Mouse (Mus musculus) lung, postnatal 0 days (tissue): ENCODE results near the gene Gm614. TPM values are rescaled to one million over a fixed set of nuclear protein-coding genes. Genes with fewer than 3 reads are reported as not detected.

ENCODE experiments used
- ATAC-seq: fragments of 200-750 bp; cut with Nextera tagmentation; 2 replicates; pipeline ENCODE4 v1.8.0; 2017; ENCODE audit warnings: moderate library complexity
- DNase-seq: peaks from one replicate; pipeline ENCODE4 v3.0.0-alpha.2; 2016; ENCODE audit warnings: low spot score
- H3K27ac ChIP-seq: fragments of 300-500 bp; sonication (generic); 2 replicates; pipeline ENCODE4 v1.5.1; 2014; ENCODE audit warnings: antibody characterized with exemption, mild to moderate bottlenecking, low read length, mixed read lengths
- H3K27me3 ChIP-seq: fragments of 300-500 bp; sonication (generic); replicated peaks from 2 replicates; pipeline ENCODE4 v1.6.1; 2014; ENCODE audit warnings: low read length, mixed read lengths; ENCODE audit not compliant: insufficient read depth
- H3K36me3 ChIP-seq: fragments of 300-500 bp; sonication (generic); 2 replicates; pipeline ENCODE4 v1.6.1; 2014; ENCODE audit warnings: low read length, mixed read lengths; ENCODE audit not compliant: insufficient read depth
- H3K4me1 ChIP-seq: fragments of 300-500 bp; sonication (generic); 2 replicates; pipeline ENCODE4 v1.6.1; 2014; ENCODE audit warnings: antibody characterized with exemption, low read depth, low read length, mixed read lengths; ENCODE audit not compliant: insufficient read depth
- H3K4me2 ChIP-seq: fragments of 300-500 bp; sonication (generic); replicated peaks from 2 replicates; pipeline ENCODE4 v1.6.1; 2014; ENCODE audit warnings: low read depth, mild to moderate bottlenecking, low read length, moderate library complexity, mixed read lengths
- H3K4me3 ChIP-seq: fragments of 300-500 bp; sonication (generic); 2 replicates; pipeline ENCODE4 v1.5.1; 2014; ENCODE audit warnings: low read depth, low read length
- H3K9ac ChIP-seq: fragments of 300-500 bp; sonication (generic); replicated peaks from 2 replicates; pipeline ENCODE4 v1.6.1; 2014; ENCODE audit warnings: low read depth, mild to moderate bottlenecking
- H3K9me3 ChIP-seq: fragments of 300-500 bp; sonication (generic); 2 replicates; pipeline ENCODE4 v1.6.1; 2016; ENCODE audit warnings: low read length, mixed read lengths
- CTCF ChIP-seq: IDR thresholded peaks from 2 replicates; pipeline ENCODE4 v1.5.1; 2016; ENCODE audit warnings: antibody characterized with exemption, mild to moderate bottlenecking
- EP300 ChIP-seq: IDR thresholded peaks from 2 replicates; pipeline ENCODE4 v1.6.1; 2016; ENCODE audit warnings: antibody characterized with exemption, mild to moderate bottlenecking, control low read depth
- WGBS: fragments of 180-500 bp; shearing (Covaris S2); extraction: QIAGEN DNeasy Blood & Tissue Kit; methylation state at CpG from one replicate; pipeline ENCODE4 v1.1.7; 2014; 5-methylcytosine and 5-hydroxymethylcytosine counted together
- polyA plus RNA-seq: library from polyadenylated mRNA; unstranded; fragments of >200 nt; fragmentation: Nextera tagmentation; extraction: Ambion mirVana; gene quantifications from 2 replicates; pipeline ENCODE4 v1.2.1, GENCODE M21; 2015

The Gm614 gene
- polyA plus RNA-seq, 1 experiment from 2014 or later: 0.27 TPM

DNA sequence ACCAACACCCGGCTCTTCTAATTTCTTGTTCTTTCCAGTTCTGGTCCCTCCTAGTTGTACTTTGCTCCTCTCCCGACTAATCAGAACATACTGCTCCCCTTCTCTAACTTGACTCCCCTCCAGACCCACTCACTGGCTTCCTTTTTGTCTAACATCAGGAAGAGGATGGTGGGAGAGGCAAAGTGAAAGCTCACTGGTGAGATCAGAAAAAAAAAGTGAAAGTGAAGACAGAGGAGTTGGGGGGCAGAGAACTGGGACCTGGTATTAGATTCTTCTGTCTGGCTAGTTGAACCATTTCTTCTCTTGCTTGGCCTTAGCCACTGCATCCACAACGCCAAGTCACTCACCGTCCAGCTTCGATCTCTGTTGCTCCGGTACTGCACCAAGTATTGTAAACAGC is 2.8 kb upstream of the Gm614 start:
- no peak for DNase-seq
- TF ChIP-seq EP300 (no peak), CTCF (no peak)

DNA sequence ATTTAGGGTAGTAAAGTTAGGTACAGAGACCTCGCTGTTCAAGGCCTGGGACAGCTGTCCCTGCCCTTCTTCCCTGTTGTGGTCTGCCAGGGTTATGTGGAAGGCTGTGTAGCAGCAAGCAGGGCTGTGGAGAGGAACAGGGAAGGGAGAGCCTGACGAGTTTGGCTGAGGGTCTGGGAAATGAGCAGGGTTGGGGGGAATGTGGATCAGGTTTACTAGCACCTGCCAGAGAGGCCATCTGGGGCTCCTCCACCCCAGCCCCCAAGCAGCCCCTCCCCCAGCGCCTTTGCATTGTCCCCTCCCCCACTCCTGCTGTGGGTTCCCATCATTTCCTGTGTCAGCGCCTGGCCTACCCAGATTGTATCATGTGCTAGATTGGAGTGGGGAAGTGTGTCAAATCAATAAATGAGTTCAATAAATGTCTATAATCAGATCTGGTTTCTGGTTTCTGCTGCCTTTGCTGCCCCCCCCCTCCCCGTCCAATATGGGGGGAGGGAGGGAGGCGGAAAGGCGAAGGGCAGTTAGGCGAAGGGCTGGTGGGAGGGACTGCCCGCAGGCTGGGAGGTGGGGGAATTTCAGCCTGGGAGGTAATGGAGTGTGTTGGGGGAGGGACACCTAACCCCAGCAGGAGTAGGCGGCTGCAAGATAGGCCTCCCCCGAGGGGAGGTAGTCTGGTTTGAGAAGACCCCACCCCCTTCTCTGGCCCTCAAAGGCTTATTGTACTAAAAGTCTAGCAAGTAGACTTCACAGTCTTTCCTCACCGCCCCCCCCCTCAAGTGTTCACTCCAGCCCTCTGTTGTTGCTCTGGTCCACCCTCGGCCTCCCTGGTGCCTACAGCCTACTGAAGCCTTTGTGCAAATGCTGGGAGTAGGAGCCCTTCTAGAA is 3.1 kb downstream of the Gm614 start:
- 25% methylated on average over 8 of the region's 13 CpGs for WGBS
- Histone ChIP-seq H3K4me2 (no peak overlapping the region), H3K9me3 (no peaks in the 10 kb centered on the region), H3K27ac (no peak overlapping the region), H3K27me3 (no peaks in the 10 kb centered on the region), H3K9ac (no peak overlapping the region), H3K4me1 (no peaks in the 10 kb centered on the region), H3K4me3 (no peak overlapping the region), H3K36me3 (no peaks in the 10 kb centered on the region)
- TF ChIP-seq EP300 (no peak), CTCF (no peak)
- no peak; the same call in 1 of the 2 replicates for ATAC-seq
- no peak for DNase-seq

More for the DNA sequence above, 2.8 kb upstream of the Gm614 start:
- H3K27me3 ChIP-seq: no peaks in the 10 kb centered on the region
- no peak overlapping the region for H3K4me2 ChIP-seq
- H3K9me3 ChIP-seq: no peaks in the 10 kb centered on the region
- WGBS: 91% methylated on average over 6 of the region's 6 CpGs
- H3K4me1 ChIP-seq: no peaks in the 10 kb centered on the region
- H3K4me3 ChIP-seq: no peak overlapping the region
- no peak overlapping the region for H3K9ac ChIP-seq
- no peak for ATAC-seq
- no peaks in the 10 kb centered on the region for H3K36me3 ChIP-seq
- H3K27ac ChIP-seq: no peak overlapping the region

DNA sequence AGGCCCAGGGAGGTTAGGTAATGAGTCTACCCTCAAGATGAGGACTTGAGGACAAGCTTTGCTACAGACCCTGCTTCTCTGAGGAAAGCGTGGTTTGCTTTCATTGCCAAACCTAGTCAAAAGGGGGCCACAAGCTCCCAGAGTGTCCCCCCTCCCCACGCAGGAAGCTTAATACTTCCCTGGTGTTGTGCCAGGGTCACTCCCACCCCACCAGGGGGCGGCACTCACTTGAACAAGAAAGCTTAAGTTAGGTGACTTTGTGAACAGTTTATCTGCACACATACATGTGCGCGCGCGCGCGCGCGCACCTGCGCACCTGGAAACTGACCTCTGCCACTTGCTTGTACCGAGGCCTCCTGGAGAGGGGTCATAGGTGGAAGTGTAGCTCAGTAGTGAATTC is 7.2 kb downstream of the Gm614 start:
- DNase-seq (no peak), ATAC-seq (no peak)
- Histone ChIP-seq H3K9ac (no peak overlapping the region), H3K27me3 (no peaks in the 10 kb centered on the region), H3K36me3 (no peaks in the 10 kb centered on the region), H3K4me3 (no peak overlapping the region), H3K27ac (no peak overlapping the region), H3K4me2 (no peak overlapping the region), H3K9me3 (no peaks in the 10 kb centered on the region), H3K4me1 (no peaks in the 10 kb centered on the region)
- TF ChIP-seq EP300 (no peak), CTCF (peak; percentile 45)
- 83% methylated on average over 13 of the region's 13 CpGs for WGBS

DNA sequence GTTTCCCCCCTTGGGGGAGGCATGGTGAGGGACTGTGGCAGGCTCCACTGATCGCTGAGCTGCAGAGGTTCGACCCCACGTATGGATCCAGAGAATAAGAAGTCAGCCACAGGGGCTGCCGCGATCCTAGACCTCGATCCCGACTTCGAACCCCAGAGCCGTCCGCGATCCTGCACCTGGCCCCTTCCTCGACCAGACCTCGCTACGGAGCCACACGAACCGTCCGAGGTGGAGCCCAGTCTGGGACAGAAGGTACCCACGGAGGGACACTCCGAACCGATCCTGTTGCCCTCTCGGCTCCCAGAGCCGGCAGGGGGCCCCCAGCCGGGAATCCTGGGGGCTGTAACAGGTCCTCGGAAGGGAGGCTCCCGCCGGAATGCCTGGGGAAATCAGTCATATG is 9.1 kb downstream of the Gm614 start:
- peak; percentile 8; the same call in 1 of the 2 replicates for ATAC-seq

DNA sequence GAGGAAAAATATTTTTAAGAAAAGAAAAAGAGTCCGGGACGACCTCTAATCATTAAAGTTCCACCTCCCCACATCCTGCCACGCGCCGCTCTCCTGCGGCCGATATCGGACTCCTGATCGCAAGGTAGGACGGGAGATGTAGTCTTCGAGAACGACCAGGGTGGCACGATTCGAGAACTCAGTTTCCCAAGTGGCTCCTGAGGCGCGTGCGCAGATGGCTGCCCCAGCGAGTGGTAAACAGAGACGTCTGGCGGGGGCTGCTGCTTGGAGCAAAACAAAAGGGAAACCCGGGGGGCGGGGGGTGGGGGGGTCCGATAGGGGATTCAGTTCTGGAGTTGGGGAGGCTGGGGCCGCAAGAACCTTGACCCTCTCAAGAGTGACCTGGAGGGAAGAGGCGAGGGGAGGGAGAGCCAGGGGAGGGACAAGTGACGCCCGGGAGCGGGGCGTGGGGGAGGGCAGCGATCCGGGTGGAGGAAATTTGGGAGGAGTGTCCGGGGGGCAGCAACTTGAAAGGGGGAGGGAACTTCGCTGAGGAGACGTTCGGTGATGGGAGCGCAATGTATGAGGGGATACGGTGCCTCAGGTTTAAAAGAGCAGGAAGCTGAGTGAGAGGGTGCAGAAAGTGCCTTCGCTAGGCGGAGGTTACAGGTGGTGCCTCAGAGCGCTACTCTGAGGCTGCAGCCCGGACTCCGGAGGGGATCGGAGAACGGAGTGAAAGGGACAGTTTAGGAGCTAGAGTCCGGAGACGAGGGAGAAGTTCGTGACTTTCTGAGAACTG is 9.7 kb downstream of the Gm614 start, which contains the start of gene Foxo4:
Foxo4 (plus strand) TSS at position 577 of the 778 bp plus-strand sequence.
- peak within 1 kb of the TSS; percentile 53 for H3K4me3 ChIP-seq
- WGBS: 18% methylated on average over 41 of the region's 47 CpGs
- H3K36me3 ChIP-seq: no peaks in the 10 kb centered on the region
- TF ChIP-seq CTCF: no peak
- no peak for TF ChIP-seq EP300
- H3K4me1 ChIP-seq: no peaks in the 10 kb centered on the region
- H3K9me3 ChIP-seq: no peaks in the 10 kb centered on the region
- ATAC-seq: peak; percentile 95
- H3K27ac ChIP-seq: peak within 1 kb of the TSS; percentile 72
- H3K4me2 ChIP-seq: peak within 1 kb of the TSS; percentile 79
- H3K9ac ChIP-seq: peak within 1 kb of the TSS; percentile 26; the same call in 1 of the 2 replicates
- no peaks in the 10 kb centered on the region for H3K27me3 ChIP-seq
- peak; percentile 94 for DNase-seq

More for the DNA sequence above, 9.1 kb downstream of the Gm614 start:
- Histone ChIP-seq H3K27ac (no peak overlapping the region), H3K27me3 (no peaks in the 10 kb centered on the region), H3K4me1 (no peaks in the 10 kb centered on the region), H3K36me3 (no peaks in the 10 kb centered on the region), H3K9ac (peak overlapping the region; percentile 26; the same call in 1 of the 2 replicates), H3K9me3 (no peaks in the 10 kb centered on the region), H3K4me2 (peak overlapping the region; percentile 79), H3K4me3 (peak overlapping the region; percentile 53)
- TF ChIP-seq CTCF (no peak), EP300 (no peak)
- 17% methylated on average over 22 of the region's 26 CpGs for WGBS
- DNase-seq: no peak

DNA sequence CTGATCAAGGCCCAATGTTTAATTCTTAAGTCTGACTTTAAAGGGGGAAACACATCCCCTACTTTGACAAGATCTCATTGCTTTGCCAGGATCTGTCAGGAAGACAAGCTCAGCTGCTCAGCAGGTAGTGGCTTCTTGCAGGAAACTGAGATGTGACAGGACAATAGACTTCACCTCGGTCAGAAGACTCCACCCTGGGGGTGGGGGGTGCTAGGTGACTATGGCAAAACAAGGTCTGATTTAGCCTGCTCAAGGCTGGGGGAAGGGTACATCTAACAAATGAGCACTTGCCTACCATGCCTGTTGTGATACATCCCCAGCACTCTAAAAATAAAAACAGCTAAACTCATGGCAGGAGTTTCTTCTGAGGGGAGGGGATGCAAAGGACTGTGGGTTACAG is 18.8 kb downstream of the Gm614 start:
- DNase-seq: no peak
- H3K36me3 ChIP-seq: no peaks in the 10 kb centered on the region
- no peak overlapping the region for H3K4me2 ChIP-seq

More for the DNA sequence above, 18.8 kb downstream of the Gm614 start:
- Histone ChIP-seq H3K9me3 (no peaks in the 10 kb centered on the region), H3K4me1 (no peaks in the 10 kb centered on the region), H3K9ac (no peak overlapping the region), H3K27me3 (no peaks in the 10 kb centered on the region), H3K27ac (no peak overlapping the region), H3K4me3 (no peak overlapping the region)
- no peak for TF ChIP-seq CTCF
- TF ChIP-seq EP300: no peak
- no peak for ATAC-seq
- WGBS: 9% methylated on average over 1 of the region's 1 CpGs
